Mouse (Mus musculus) right cerebral cortex, postnatal 10 days (tissue): ENCODE measurements at regions not wholly inside any gene's neighbourhood (a gene's known extent, or its start where the extent isn't known, plus 50 kb on each side); places are given as distances from the start of the nearest gene placed in this dataset.

ENCODE experiments used
- DNase-seq, 2 experiments: peaks; one replicate each; pipeline ENCODE4 v3.0.0; 2021; ENCODE audit warnings: low spot score in 2 of 2

GRCm38 (mm10) chr17:93817656-93818055 is 618.8 kb downstream of the Adcyap1 start:
- DNase-seq = peak in 1 of 2 experiments; percentile 17
